33 mouse cellular contexts compared by ENCODE assay signal in the genomic region with DNA sequence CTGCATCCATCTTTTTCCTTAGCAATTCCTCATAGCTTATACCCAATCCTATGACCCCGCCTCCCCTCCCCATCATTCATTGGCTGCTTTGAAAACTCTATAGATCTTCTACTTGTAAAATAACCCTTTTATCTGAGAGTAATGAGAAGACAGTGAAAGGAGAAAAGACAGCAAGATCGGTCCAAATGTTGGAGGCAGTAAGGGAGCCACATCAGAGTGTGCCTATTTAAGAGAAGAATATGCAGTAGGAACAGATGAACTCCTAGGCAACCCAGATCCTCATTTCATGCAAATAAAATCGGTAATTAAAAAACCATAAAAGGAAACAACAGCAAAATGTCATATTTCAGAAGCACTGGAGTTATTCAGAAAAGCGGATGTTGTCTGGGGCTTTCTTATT. TPM values are rescaled to one million over a fixed set of nuclear protein-coding genes. Genes with fewer than 3 reads are reported as not detected.
DNase-seq lines count a peak whose midpoint lies in the region; ATAC-seq lines count a peak whose summit lies in the region.
"Had no signal": no experiment of that assay in that cellular context is flagged by ENCODE, and none has a peak within 500 bp of the region (broad histone marks: within the 10 kb centered on the region; RNA-seq: fewer than 3 reads in every experiment).

No protein-coding gene starts in this region.

- 77% methylated on average over 4 of the region's 4 CpGs for WGBS in forebrain, embryonic 16.5 days
- 86% methylated on average over 4 of the region's 4 CpGs for WGBS in forebrain, embryonic 12.5 days
- 89% methylated on average over 4 of the region's 4 CpGs for WGBS in kidney, embryonic 15.5 days

- H3K4me1 ChIP-seq in forebrain, embryonic 16.5 days (replicated peaks; ENCODE audit: control insufficient read depth, insufficient read depth, low read length) = peaks cover 1% of the 10 kb centered on the region; the same call in 1 of the 2 replicates
- peaks cover under 1% of the 10 kb centered on the region; the same call in 1 of the 2 replicates for H3K4me1 ChIP-seq in forebrain, embryonic 12.5 days
- no peaks in the 10 kb centered on the region for H3K4me1 ChIP-seq in kidney, embryonic 15.5 days
- H3K4me1 ChIP-seq: hindbrain, embryonic 15.5 days had no signal

- no peaks in the 10 kb centered on the region for H3K36me3 ChIP-seq in forebrain, embryonic 16.5 days (ENCODE audit: control insufficient read depth, insufficient read depth)
- no peaks in the 10 kb centered on the region for H3K36me3 ChIP-seq in forebrain, embryonic 12.5 days (replicated peaks)
- H3K36me3 ChIP-seq in kidney, embryonic 15.5 days = no peaks in the 10 kb centered on the region
- H3K36me3 ChIP-seq: embryonic facial prominence, embryonic 10.5 days; embryonic facial prominence, embryonic 13.5 days; G1E; hindbrain, embryonic 12.5 days; hindbrain, embryonic 15.5 days had no signal

- H3K27me3 ChIP-seq in forebrain, embryonic 16.5 days (replicated peaks; ENCODE audit: control insufficient read depth, insufficient read depth, low read length) = no peaks in the 10 kb centered on the region
- H3K27me3 ChIP-seq in forebrain, embryonic 12.5 days = no peaks in the 10 kb centered on the region
- no peaks in the 10 kb centered on the region for H3K27me3 ChIP-seq in kidney, embryonic 15.5 days
- H3K27me3 ChIP-seq: CH12.LX; embryonic facial prominence, embryonic 13.5 days; hindbrain, embryonic 12.5 days; hindbrain, embryonic 15.5 days had no signal

- no peaks in the 10 kb centered on the region for H3K9me3 ChIP-seq in forebrain, embryonic 16.5 days (ENCODE audit: control insufficient read depth, low read length)
- no peaks in the 10 kb centered on the region for H3K9me3 ChIP-seq in forebrain, embryonic 12.5 days
- H3K9me3 ChIP-seq in kidney, embryonic 15.5 days (replicated peaks) = no peaks in the 10 kb centered on the region
- H3K9me3 ChIP-seq: embryonic facial prominence, embryonic 10.5 days; embryonic facial prominence, embryonic 13.5 days; G1E; hindbrain, embryonic 12.5 days; hindbrain, embryonic 15.5 days had no signal

- H3K4me2 ChIP-seq in forebrain, embryonic 16.5 days (ENCODE audit: low read length) = no peak overlapping the region
- no peak overlapping the region for H3K4me2 ChIP-seq in forebrain, embryonic 12.5 days
- H3K4me2 ChIP-seq in kidney, embryonic 15.5 days = no peak overlapping the region
- H3K4me2 ChIP-seq: embryonic facial prominence, embryonic 13.5 days; heart, embryonic 11.5 days; hindbrain, embryonic 12.5 days; hindbrain, embryonic 15.5 days had no signal

- peak; percentile 6 for DNase-seq in layer of hippocampus, adult 11-12 months (ENCODE audit: low spot score)
- DNase-seq in layer of hippocampus, postnatal 10 days (ENCODE audit: low spot score in 2 of 2) = no peak
- DNase-seq in layer of hippocampus, adult 9-11 months = peak; percentile 46
- DNase-seq in layer of hippocampus, postnatal 36 days = no peak
- DNase-seq: adrenal gland, postnatal 10 days; adrenal gland, postnatal 36 days; B cell, adult 2 months; cerebellum, adult 11-12 months; cerebellum, adult 8-10 months; cerebellum, postnatal 10 days; cerebellum, postnatal 36 days; embryo, embryonic 11 days; gastrocnemius, adult 2 months; gastrocnemius, postnatal 14 days; heart, adult 11 months had no signal

- ATAC-seq in forebrain, embryonic 16.5 days = peak; percentile 54; the same call in 1 of the 2 replicates
- ATAC-seq in forebrain, embryonic 12.5 days (ENCODE audit: low FRiP score) = no peak
- ATAC-seq in kidney, embryonic 15.5 days (replicated peaks; ENCODE audit: low FRiP score) = no peak
- ATAC-seq: Patski had no signal

- H3K4me3 ChIP-seq in forebrain, embryonic 16.5 days (replicated peaks; ENCODE audit: low read length) = no peak overlapping the region
- no peak overlapping the region for H3K4me3 ChIP-seq in forebrain, embryonic 12.5 days (replicated peaks)
- H3K4me3 ChIP-seq in kidney, embryonic 15.5 days (replicated peaks) = no peak overlapping the region
- H3K4me3 ChIP-seq: embryonic facial prominence, embryonic 10.5 days; embryonic facial prominence, embryonic 13.5 days; erythroblast, embryonic 14.5 days; gastrocnemius, adult 2 months; hindbrain, embryonic 12.5 days; hindbrain, embryonic 15.5 days had no signal

- peak overlapping the region; percentile 44; the same call in 1 of the 2 replicates for H3K27ac ChIP-seq in forebrain, embryonic 16.5 days (ENCODE audit: low read length)
- no peak overlapping the region for H3K27ac ChIP-seq in forebrain, embryonic 12.5 days
- no peak overlapping the region for H3K27ac ChIP-seq in kidney, embryonic 15.5 days
- H3K27ac ChIP-seq: embryonic facial prominence, embryonic 10.5 days; embryonic facial prominence, embryonic 13.5 days; gastrocnemius, adult 2 months; hindbrain, embryonic 12.5 days; hindbrain, embryonic 15.5 days had no signal

- H3K9ac ChIP-seq in forebrain, embryonic 16.5 days (replicated peaks; ENCODE audit: low read depth, low read length) = no peak overlapping the region
- no peak overlapping the region for H3K9ac ChIP-seq in forebrain, embryonic 12.5 days
- H3K9ac ChIP-seq in kidney, embryonic 15.5 days = no peak overlapping the region
- H3K9ac ChIP-seq: embryonic facial prominence, embryonic 13.5 days; hindbrain, embryonic 12.5 days; hindbrain, embryonic 15.5 days had no signal

RNA-seq across cellular contexts. Expression of a gene that starts 35.8 kb away (rescaled TPM):
- not detected in 2 replicates for polyA plus RNA-seq in forebrain, embryonic 16.5 days (2015; fragmentation: Nextera tagmentation; extraction: Ambion mirVana)
- polyA plus RNA-seq in forebrain, embryonic 12.5 days (2016; fragmentation: Nextera tagmentation; extraction: Ambion mirVana) = 0.09 TPM in 2 replicates
- not detected for total RNA-seq in layer of hippocampus, postnatal 10 days (2021)
- not detected for total RNA-seq in layer of hippocampus, postnatal 36 days (2021)
- 0.08 TPM in 1 of 2 replicates, not detected in the other for polyA plus RNA-seq in kidney, embryonic 15.5 days (2015; fragmentation: Nextera tagmentation; extraction: Ambion mirVana)
- total RNA-seq: gastrocnemius, adult 2 months; gastrocnemius, postnatal 14 days; gastrocnemius, postnatal 4 days; heart, adult 8-10 months; heart, postnatal 25 days; hematopoietic stem cell, adult 5-6 weeks had no signal
- polyA plus RNA-seq: erythroblast, embryonic 14.5 days; G1E; heart, embryonic 14.5 days; heart, postnatal 0 days; hindbrain, embryonic 15.5 days; Patski had no signal

Comparison
In these comparisons a context has a peak if more than half of its experiments do, and no peak if none do; other contexts are left out.
1. DNase-seq: peak in layer of hippocampus, adult 11-12 months (single experiment) and layer of hippocampus, adult 9-11 months (single experiment); none in layer of hippocampus, postnatal 10 days (0 of 2) and layer of hippocampus, postnatal 36 days (0 of 2).